Mouse (Mus musculus) kidney, postnatal 36 days (tissue): Measurements from ENCODE around the gene Mpnd.

ENCODE experiments used
- DNase-seq, 2 experiments: peaks; one replicate each; pipeline ENCODE4 v3.0.0; 2021 to 2022; ENCODE audit warnings: mixed read lengths in 2 of 2

Gene Mpnd

GRCm38 (mm10) chr17:56005415-56006061 is at the start of gene Mpnd, which contains the start of gene Stap2:
TSS of gene Mpnd (plus strand) at chr17:56005711.
TSS of gene Stap2 (minus strand) at chr17:56005584.
- DNase-seq = peak; percentile 73 to 81

- DNase-seq = peak; percentile 83 to 93
Measured at GRCm38 (mm10) chr17:55956129-55956528, 49.4 kb upstream of the Mpnd start.

- no peak for DNase-seq
Measured at GRCm38 (mm10) chr17:55956591-55956990, 48.9 kb upstream of the Mpnd start.

- DNase-seq = peak; percentile 71 to 91
Measured at GRCm38 (mm10) chr17:55957168-55957567, 48.3 kb upstream of the Mpnd start.

GRCm38 (mm10) chr17:55957726-55958583 is 47.6 kb upstream of the Mpnd start:
- DNase-seq = peak in 1 of 2 experiments; percentile 4

- no peak for DNase-seq
Measured at GRCm38 (mm10) chr17:55958584-55958886, 47.0 kb upstream of the Mpnd start.

- DNase-seq = peak; percentile 93 to 95
Measured at GRCm38 (mm10) chr17:55958918-55959728, 46.4 kb upstream of the Mpnd start, which contains the start of gene Yju2. TSS of gene Yju2 (plus strand) at chr17:55959099.

GRCm38 (mm10) chr17:55959946-55960740 is 45.4 kb upstream of the Mpnd start:
- peak in 1 of 2 experiments; percentile 2 for DNase-seq

- peak in 1 of 2 experiments; percentile 2 for DNase-seq
Measured at GRCm38 (mm10) chr17:55960791-55961190, 44.7 kb upstream of the Mpnd start.

GRCm38 (mm10) chr17:55961631-55962030 is 43.9 kb upstream of the Mpnd start:
- DNase-seq = peak in 1 of 2 experiments; percentile 0

- peak in 1 of 2 experiments; percentile 1 for DNase-seq
Measured at GRCm38 (mm10) chr17:55963171-55963570, 42.3 kb upstream of the Mpnd start.

GRCm38 (mm10) chr17:55964496-55964895 is 41.0 kb upstream of the Mpnd start:
- peak in 1 of 2 experiments; percentile 0 for DNase-seq

GRCm38 (mm10) chr17:55964996-55965395 is 40.5 kb upstream of the Mpnd start:
- no peak for DNase-seq

- no peak for DNase-seq
Measured at GRCm38 (mm10) chr17:55967186-55967585, 38.3 kb upstream of the Mpnd start.

GRCm38 (mm10) chr17:55968210-55968609 is 37.3 kb upstream of the Mpnd start:
- peak; percentile 50 to 63 for DNase-seq

GRCm38 (mm10) chr17:55969560-55969959 is 36.0 kb upstream of the Mpnd start:
- DNase-seq = peak; percentile 62

GRCm38 (mm10) chr17:55969966-55970891 is 35.3 kb upstream of the Mpnd start, which contains the start of gene Shd:
TSS of gene Shd (plus strand) at chr17:55970467.
- peak in 1 of 2 experiments; percentile 48 for DNase-seq

- no peak for DNase-seq
Measured at GRCm38 (mm10) chr17:55971453-55971852, 34.1 kb upstream of the Mpnd start.

- peak; percentile 78 to 92 for DNase-seq
Measured at GRCm38 (mm10) chr17:55976255-55976862, 29.2 kb upstream of the Mpnd start.

- DNase-seq = no peak
Measured at GRCm38 (mm10) chr17:55977301-55977700, 28.2 kb upstream of the Mpnd start.
